Comparison of ENCODE assay signal across 16 mouse cellular contexts in genomic region chr8:80793791-80794515, GRCm38 (mm10). TPM values are rescaled to one million over a fixed set of nuclear protein-coding genes. Genes with fewer than 3 reads are reported as not detected.
DNase-seq lines count a peak whose midpoint lies in the region; ATAC-seq and TF ChIP-seq lines count a peak whose summit lies in the region.
"Had no signal": no experiment of that assay in that cellular context is flagged by ENCODE, and none has a peak within 500 bp of the region (broad histone marks: within the 10 kb centered on the region; RNA-seq: fewer than 3 reads in every experiment).

No protein-coding gene starts in this region.

- 0 out of 2 replicates have a peak overlapping the region, but pooled peaks have one; percentile 5 for H3K9ac ChIP-seq in heart, embryonic 13.5 days
- H3K9ac ChIP-seq: hindbrain, embryonic 12.5 days; limb, embryonic 12.5 days; midbrain, embryonic 12.5 days had no signal

- 65% methylated on average over 11 of the region's 11 CpGs for WGBS in heart, embryonic 13.5 days
- 48% methylated on average over 11 of the region's 11 CpGs for WGBS in thymus, adult 2 months

- ATAC-seq in heart, embryonic 13.5 days (ENCODE audit: extremely low read depth, insufficient number of reproducible peaks, low FRiP score, low TSS enrichment), result no peak

- H3K36me3 ChIP-seq in heart, embryonic 13.5 days, result peaks cover 37% of the 10 kb centered on the region
- H3K36me3 ChIP-seq in thymus, adult 2 months (ENCODE audit: control insufficient read depth, insufficient read depth, low read length), result no peaks in the 10 kb centered on the region
- H3K36me3 ChIP-seq: hindbrain, embryonic 12.5 days had no signal

- H3K4me2 ChIP-seq in heart, embryonic 13.5 days, result no peak overlapping the region
- H3K4me2 ChIP-seq: hindbrain, embryonic 12.5 days; limb, embryonic 12.5 days; midbrain, embryonic 12.5 days had no signal

- no peak for TF ChIP-seq CTCF in left cerebral cortex, adult 2 months (IDR thresholded peaks at IDR 0.05)
- TF ChIP-seq CTCF in cortical plate, adult 2 months (IDR thresholded peaks at IDR 0.05; ENCODE audit: extremely low read depth, insufficient read depth, low read length), result no peak
- no peak for TF ChIP-seq CTCF in thymus, adult 2 months (IDR thresholded peaks at IDR 0.05; ENCODE audit: borderline replicate concordance, control insufficient read depth, extremely low read depth, insufficient read depth, low read length, poor library complexity)

- DNase-seq in heart, postnatal 4 days, result no peak
- no peak for DNase-seq in left cerebral cortex, adult 2 months (ENCODE audit: extremely low spot score in 1 of 2, low spot score in 2 of 2)
- DNase-seq in left cerebral cortex, adult 11 months (ENCODE audit: low spot score), result no peak
- DNase-seq in monocyte, adult 2 months (ENCODE audit: low read depth in 1 of 2, low spot score in 2 of 2), result peak; percentile 8 to 13
- DNase-seq in frontal cortex, postnatal 36 days (ENCODE audit: low spot score in 2 of 2), result no peak
- DNase-seq in thymus, adult 2 months, result no peak
- DNase-seq: adrenal gland, adult 8-10 months; cerebellum, adult 8-10 months; gastrocnemius, postnatal 25 days; retina, postnatal 1 day had no signal

- no peak for TF ChIP-seq POLR2A in cortical plate, adult 2 months (IDR thresholded peaks at IDR 0.05; ENCODE audit: extremely low read depth, insufficient read depth, low read length)
- TF ChIP-seq POLR2A in thymus, adult 2 months (IDR thresholded peaks at IDR 0.05; ENCODE audit: control insufficient read depth, extremely low read depth, insufficient read depth, low read length, poor library complexity), result no peak

- intact Hi-C loops in left cerebral cortex, adult 2 months (cut with DNase I), result no loop called here

- H3K9me3 ChIP-seq in heart, embryonic 13.5 days, result 0 out of 2 replicates have a peak, but pooled peaks cover 3% of the 10 kb centered on the region
- H3K9me3 ChIP-seq: heart, embryonic 10.5 days; hindbrain, embryonic 12.5 days had no signal

- no peak overlapping the region for H3K4me3 ChIP-seq in heart, embryonic 13.5 days
- no peak overlapping the region for H3K4me3 ChIP-seq in left cerebral cortex, adult 2 months
- no peak overlapping the region for H3K4me3 ChIP-seq in cortical plate, adult 2 months (ENCODE audit: insufficient read depth, low read length)
- H3K4me3 ChIP-seq in thymus, adult 2 months (ENCODE audit: control insufficient read depth, insufficient read depth, low read length), result no peak overlapping the region
- H3K4me3 ChIP-seq: heart, embryonic 10.5 days; hindbrain, embryonic 12.5 days; limb, embryonic 12.5 days; midbrain, embryonic 12.5 days had no signal

- H3K27ac ChIP-seq in heart, embryonic 13.5 days (replicated peaks), result no peak overlapping the region
- H3K27ac ChIP-seq in left cerebral cortex, adult 2 months, result peak overlapping the region; percentile 19; the same call in 1 of the 2 replicates
- peak overlapping the region; percentile 65; the same call in 1 of the 2 replicates for H3K27ac ChIP-seq in cortical plate, adult 2 months (ENCODE audit: insufficient read depth, low read length)
- H3K27ac ChIP-seq in thymus, adult 2 months (ENCODE audit: control insufficient read depth, insufficient read depth, low read length), result no peak overlapping the region
- H3K27ac ChIP-seq: heart, embryonic 10.5 days; hindbrain, embryonic 12.5 days; limb, embryonic 12.5 days; midbrain, embryonic 12.5 days had no signal

- peaks cover 41% of the 10 kb centered on the region for H3K4me1 ChIP-seq in heart, embryonic 13.5 days
- H3K4me1 ChIP-seq in cortical plate, adult 2 months (ENCODE audit: control insufficient read depth, insufficient read depth, low read length), result peaks cover 2% of the 10 kb centered on the region
- H3K4me1 ChIP-seq in thymus, adult 2 months (replicated peaks; ENCODE audit: control insufficient read depth, insufficient read depth, low read length), result no peaks in the 10 kb centered on the region
- H3K4me1 ChIP-seq: midbrain, embryonic 12.5 days had no signal

- H3K27me3 ChIP-seq in heart, embryonic 13.5 days (replicated peaks), result no peaks in the 10 kb centered on the region
- no peaks in the 10 kb centered on the region for H3K27me3 ChIP-seq in thymus, adult 2 months (ENCODE audit: control insufficient read depth, insufficient read depth, low read length)
- H3K27me3 ChIP-seq: hindbrain, embryonic 12.5 days; limb, embryonic 12.5 days; midbrain, embryonic 12.5 days had no signal

RNA-seq across cellular contexts. Expression of gene Smarca5, which starts 54.7 kb away (rescaled TPM):
- 35.1 and 35.2 TPM in 2 replicates for polyA plus RNA-seq in heart, embryonic 13.5 days (2015; fragmentation: Nextera tagmentation; extraction: Ambion mirVana)
- 10 to 100 TPM; 43.4 to 44.8 TPM for total RNA-seq in heart, postnatal 4 days (2021)
- total RNA-seq in left cerebral cortex, adult 2 months (2021), result 10 to 100 TPM; 60.7 to 61.0 TPM
- polyA plus RNA-seq in cortical plate, adult 2 months (2012; rRNA removed), result 17.6 and 17.9 TPM in 2 replicates
- polyA plus RNA-seq in thymus, adult 2 months (2012; rRNA removed), result 14.9 and 29.3 TPM in 2 replicates

Comparison
In these comparisons a context has a peak if more than half of its experiments do, and no peak if none do; other contexts are left out.
1. H3K27ac ChIP-seq: peak in left cerebral cortex, adult 2 months (single experiment) and cortical plate, adult 2 months (single experiment); none in heart, embryonic 13.5 days (single experiment) and thymus, adult 2 months (single experiment).
2. DNase-seq: peak in monocyte, adult 2 months (2 of 2); none in heart, postnatal 4 days (single experiment), left cerebral cortex, adult 2 months (0 of 2), left cerebral cortex, adult 11 months (single experiment), frontal cortex, postnatal 36 days (0 of 2) and thymus, adult 2 months (single experiment).